Mouse (Mus musculus): ENCODE results near the gene Mapkapk2.

GRCm38 (mm10) chr1:131042263-131042662, 55.4 kb downstream of the Mapkapk2 start:
- TF ChIP-seq EP300 (IDR thresholded peaks at IDR 0.05; ENCODE audit: low read depth): no peak
- no peak for TF ChIP-seq CTCF (IDR thresholded peaks at IDR 0.05; ENCODE audit: low read depth)

Measured in liver, postnatal 0 days (tissue).